Mouse (Mus musculus): ENCODE results near the gene Ccdc6.

GRCm38 (mm10) chr10:70220971-70221370 lies 124.0 kb downstream of the Ccdc6 start:
- no peak for TF ChIP-seq MAX (IDR thresholded peaks at IDR 0.05; ENCODE audit: low read length)
- no peak for TF ChIP-seq NRF1 (IDR thresholded peaks at IDR 0.05; ENCODE audit: insufficient read depth, low read depth, low read length, poor library complexity, severe bottlenecking)
- TF ChIP-seq CTCF (IDR thresholded peaks at IDR 0.05 in 2 of 3, conservative IDR thresholded peaks at IDR 0.05 in 1 of 3; ENCODE audit: control insufficient read depth in 1 of 3, insufficient read depth in 1 of 3, low read depth in 2 of 3, low read length in 3 of 3, poor library complexity in 1 of 3, severe bottlenecking in 1 of 3): no peak
- TF ChIP-seq KAT2A (conservative IDR thresholded peaks at IDR 0.05; ENCODE audit: low read depth, low read length): no peak
